Mouse (Mus musculus) CH12.LX (cell line): Measurements from ENCODE around the gene Pate2. TPM values are rescaled to one million over a fixed set of nuclear protein-coding genes. Genes with fewer than 3 reads are reported as not detected.

ENCODE experiments used
- DNase-seq: peaks from one replicate; pipeline ENCODE4 v3.0.0-alpha.2; 2013; ENCODE audit errors: extremely low read depth
- H3K27ac ChIP-seq: 2 replicates; pipeline ENCODE4 v1.5.1; 2012; ENCODE audit warnings: low read depth, mild to moderate bottlenecking, control low read depth, moderate library complexity; ENCODE audit not compliant: insufficient read depth
- H3K27me3 ChIP-seq: replicated peaks from 2 replicates; pipeline ENCODE3; 2012; ENCODE audit warnings: inconsistent platforms
- H3K36me3 ChIP-seq, 2 experiments: replicated peaks in 1 of 2; 2 replicates each; pipeline versions ENCODE3 to v1.6.1; 2012; ENCODE audit warnings: inconsistent platforms in 1 of 2, low read length in 1 of 2, mild to moderate bottlenecking in 1 of 2, mixed read lengths in 1 of 2, moderate library complexity in 1 of 2; ENCODE audit not compliant: control insufficient read depth in 1 of 2, insufficient read depth in 1 of 2
- H3K4me1 ChIP-seq, 2 experiments: 2 replicates each; pipeline ENCODE4 v1.6.1; 2012; ENCODE audit warnings: inconsistent platforms in 1 of 2, moderate library complexity in 1 of 2; ENCODE audit not compliant: insufficient read depth in 2 of 2, control insufficient read depth in 1 of 2
- H3K4me2 ChIP-seq: 2 replicates; pipeline ENCODE4 v1.6.1; 2012; ENCODE audit warnings: low read depth, mild to moderate bottlenecking, control low read depth; ENCODE audit not compliant: poor library complexity, insufficient read depth, severe bottlenecking
- H3K4me3 ChIP-seq, 3 experiments: fragments of 150-350 bp in 1 of 3; sonication (generic) in 1 of 3; replicated peaks in 1 of 3; 2 replicates each; pipeline versions ENCODE3 to v1.5.1; 2011 to 2012; ENCODE audit warnings: low read depth in 2 of 3, low read length in 2 of 3, mild to moderate bottlenecking in 2 of 3, moderate library complexity in 2 of 3, control low read depth in 1 of 3, improper control_type of control experiment in 1 of 3, inconsistent platforms in 1 of 3, mixed read lengths in 1 of 3; ENCODE audit not compliant: poor library complexity in 1 of 3
- H3K79me2 ChIP-seq: replicated peaks from 2 replicates; pipeline ENCODE4 v1.6.1; 2012; ENCODE audit warnings: mild to moderate bottlenecking, moderate library complexity; ENCODE audit not compliant: control insufficient read depth, poor library complexity, insufficient read depth, severe bottlenecking; ENCODE audit errors: extremely low read depth
- H3K9ac ChIP-seq: 2 replicates; pipeline ENCODE4 v1.6.1; 2012; ENCODE audit warnings: low read depth, mild to moderate bottlenecking, control low read depth, moderate library complexity; ENCODE audit not compliant: insufficient read depth
- H3K9me3 ChIP-seq: replicated peaks from 2 replicates; pipeline ENCODE3; 2012; ENCODE audit warnings: low read length, inconsistent platforms, mixed read lengths
- BHLHE40 ChIP-seq: IDR thresholded peaks from 2 replicates; pipeline ENCODE4 v1.6.1; 2011; ENCODE audit warnings: mild to moderate bottlenecking, low read depth, low read length, improper control_type of control experiment
- CHD1 ChIP-seq: IDR thresholded peaks from 2 replicates; pipeline ENCODE4 v1.6.1; 2012; ENCODE audit warnings: low read depth, low read length, improper control_type of control experiment, inconsistent platforms
- CHD2 ChIP-seq: IDR thresholded peaks from 2 replicates; pipeline ENCODE4 v1.6.1; 2011; ENCODE audit warnings: low read length, improper control_type of control experiment
- CTCF ChIP-seq, 2 experiments: IDR thresholded peaks in 1 of 2; conservative IDR thresholded peaks in 1 of 2; 2 replicates each; pipeline ENCODE4 v1.5.1; 2011 to 2012; ENCODE audit warnings: low read depth in 2 of 2, low read length in 2 of 2, improper control_type of control experiment in 1 of 2, inconsistent platforms in 1 of 2, mild to moderate bottlenecking in 1 of 2, moderate library complexity in 1 of 2
- ELF1 ChIP-seq: IDR thresholded peaks from 2 replicates; pipeline ENCODE4 v1.6.1; 2014; ENCODE audit warnings: low read depth, mild to moderate bottlenecking, inconsistent platforms, low read length, improper control_type of control experiment
- EP300 ChIP-seq: IDR thresholded peaks from 2 replicates; pipeline ENCODE4 v1.6.1; 2011; ENCODE audit warnings: low read length, improper control_type of control experiment
- ETS1 ChIP-seq: conservative IDR thresholded peaks from 2 replicates; pipeline ENCODE4 v1.6.1; 2012; ENCODE audit warnings: low read depth, mild to moderate bottlenecking, inconsistent platforms, low read length, improper control_type of control experiment, moderate library complexity
- GABPA ChIP-seq: IDR thresholded peaks from 2 replicates; pipeline ENCODE4 v1.6.1; 2012; ENCODE audit warnings: low read depth, low read length, improper control_type of control experiment, inconsistent platforms; ENCODE audit not compliant: insufficient replicate concordance
- HCFC1 ChIP-seq: IDR thresholded peaks from 2 replicates; pipeline ENCODE4 v1.6.1; 2012; ENCODE audit warnings: low read depth, mild to moderate bottlenecking, inconsistent platforms, low read length, improper control_type of control experiment
- IRF4 ChIP-seq: IDR thresholded peaks from 2 replicates; pipeline ENCODE4 v1.6.1; 2014; ENCODE audit warnings: low read depth, mild to moderate bottlenecking, inconsistent platforms, low read length, improper control_type of control experiment
- JUN ChIP-seq: IDR thresholded peaks from 2 replicates; pipeline ENCODE4 v1.6.1; 2011; ENCODE audit warnings: low read depth, mild to moderate bottlenecking, low read length, improper control_type of control experiment, moderate library complexity; ENCODE audit not compliant: insufficient read depth
- JUND ChIP-seq: conservative IDR thresholded peaks from 2 replicates; pipeline ENCODE4 v1.6.1; 2011; ENCODE audit warnings: low read depth, low read length, improper control_type of control experiment
- KAT2A ChIP-seq: IDR thresholded peaks from 2 replicates; pipeline ENCODE4 v1.6.1; 2012; ENCODE audit warnings: low read length, improper control_type of control experiment, inconsistent platforms; ENCODE audit not compliant: insufficient replicate concordance
- MAFK ChIP-seq: IDR thresholded peaks from 2 replicates; pipeline ENCODE4 v1.6.1; 2011; ENCODE audit warnings: low read length, improper control_type of control experiment; ENCODE audit not compliant: insufficient replicate concordance
- MAZ ChIP-seq: IDR thresholded peaks from 2 replicates; pipeline ENCODE4 v1.6.1; 2012; ENCODE audit warnings: low read depth, mild to moderate bottlenecking, inconsistent platforms, low read length, improper control_type of control experiment, moderate library complexity
- MXI1 ChIP-seq: IDR thresholded peaks from 2 replicates; pipeline ENCODE4 v1.6.1; 2011; ENCODE audit warnings: mild to moderate bottlenecking, low read depth, low read length, improper control_type of control experiment
- NELFE ChIP-seq: IDR thresholded peaks from 2 replicates; pipeline ENCODE4 v1.6.1; 2011; ENCODE audit warnings: low read depth, low read length, improper control_type of control experiment
- NRF1 ChIP-seq: IDR thresholded peaks from 2 replicates; pipeline ENCODE4 v1.6.1; 2014; ENCODE audit warnings: low read depth, mild to moderate bottlenecking, inconsistent platforms, low read length, improper control_type of control experiment, moderate library complexity
- POLR2A ChIP-seq: IDR thresholded peaks from 2 replicates; pipeline ENCODE4 v1.6.1; 2011; ENCODE audit warnings: low read depth, mild to moderate bottlenecking, improper control_type of control experiment, low read length
- POLR2AphosphoS2 ChIP-seq: IDR thresholded peaks from 2 replicates; pipeline ENCODE4 v1.6.1; 2011; ENCODE audit warnings: low read depth, low read length, improper control_type of control experiment
- RAD21 ChIP-seq: IDR thresholded peaks from 2 replicates; pipeline ENCODE4 v1.6.1; 2011; ENCODE audit warnings: low read depth, mild to moderate bottlenecking, low read length, improper control_type of control experiment, moderate library complexity
- RCOR1 ChIP-seq: conservative IDR thresholded peaks from 2 replicates; pipeline ENCODE4 v1.6.1; 2012; ENCODE audit warnings: low read depth, mild to moderate bottlenecking, inconsistent platforms, low read length, improper control_type of control experiment
- SIN3A ChIP-seq: IDR thresholded peaks from 2 replicates; pipeline ENCODE4 v1.6.1; 2012; ENCODE audit warnings: low read length, improper control_type of control experiment, inconsistent platforms
- SMC3 ChIP-seq: IDR thresholded peaks from 2 replicates; pipeline ENCODE4 v1.6.1; 2011; ENCODE audit warnings: low read depth, low read length, improper control_type of control experiment
- TBP ChIP-seq: conservative IDR thresholded peaks from 2 replicates; pipeline ENCODE4 v1.6.1; 2011; ENCODE audit warnings: low read depth, low read length, improper control_type of control experiment
- UBTF ChIP-seq: IDR thresholded peaks from 2 replicates; pipeline ENCODE4 v1.6.1; 2012; ENCODE audit warnings: low read depth, mild to moderate bottlenecking, inconsistent platforms, low read length, improper control_type of control experiment, moderate library complexity
- USF2 ChIP-seq: conservative IDR thresholded peaks from 2 replicates; pipeline ENCODE4 v1.6.1; 2011; ENCODE audit warnings: low read depth, low read length, improper control_type of control experiment
- ZC3H11A ChIP-seq: IDR thresholded peaks from 2 replicates; pipeline ENCODE4 v1.6.1; 2012; ENCODE audit warnings: low read depth, mild to moderate bottlenecking, inconsistent platforms, low read length, improper control_type of control experiment
- ZKSCAN1 ChIP-seq: IDR thresholded peaks from 2 replicates; pipeline ENCODE4 v1.6.1; 2012; ENCODE audit warnings: low read depth, inconsistent platforms, low read length, improper control_type of control experiment, borderline replicate concordance
- ZMIZ1 ChIP-seq: IDR thresholded peaks from 2 replicates; pipeline ENCODE4 v1.6.1; 2012; ENCODE audit warnings: low read depth, mild to moderate bottlenecking, inconsistent platforms, low read length, improper control_type of control experiment
- ZNF384 ChIP-seq: IDR thresholded peaks from 2 replicates; pipeline ENCODE4 v1.6.1; 2012; ENCODE audit warnings: low read depth, low read length, improper control_type of control experiment, inconsistent platforms
- dilution Hi-C: fragments of 300-500 bp; cut with MboI; formaldehyde crosslinking; loops from 2 replicates; pipeline ENCODE4 v1.14.3; 2020; ENCODE audit warnings: low sequenced_read_pairs; ENCODE audit not compliant: extremely low pct_unique_long_range_greater_than_20kb, extremely low pct_ligation_motif_present
- in situ Hi-C: fragments of 300-500 bp; cut with MboI; formaldehyde crosslinking; loops from 3 replicates; pipeline ENCODE4 v1.14.3; 2019; ENCODE audit warnings: low sequenced_read_pairs, low pct_ligation_motif_present, low pct_unique_long_range_greater_than_20kb, mixed read lengths
- polyA plus RNA-seq: library from polyadenylated mRNA; unstranded; fragments of >175 nt; gene quantifications from 2 replicates; pipeline ENCODE4 v1.2.1, GENCODE M21; 2012; ENCODE audit warnings: low read depth; ENCODE audit not compliant: insufficient read length
- total RNA-seq, 2 experiments: library from RNA; depleted of rRNA; stranded (reverse); fragments of 300-350 nt in 1 of 2; fragments of >200 nt in 1 of 2; gene quantifications; 2 replicates each; pipeline ENCODE4 v1.2.3; 2012 to 2014

The Pate2 gene
- total and polyA plus RNA-seq, 3 experiments: 0.24 to 1.0 (median 0.41) TPM

DNA sequence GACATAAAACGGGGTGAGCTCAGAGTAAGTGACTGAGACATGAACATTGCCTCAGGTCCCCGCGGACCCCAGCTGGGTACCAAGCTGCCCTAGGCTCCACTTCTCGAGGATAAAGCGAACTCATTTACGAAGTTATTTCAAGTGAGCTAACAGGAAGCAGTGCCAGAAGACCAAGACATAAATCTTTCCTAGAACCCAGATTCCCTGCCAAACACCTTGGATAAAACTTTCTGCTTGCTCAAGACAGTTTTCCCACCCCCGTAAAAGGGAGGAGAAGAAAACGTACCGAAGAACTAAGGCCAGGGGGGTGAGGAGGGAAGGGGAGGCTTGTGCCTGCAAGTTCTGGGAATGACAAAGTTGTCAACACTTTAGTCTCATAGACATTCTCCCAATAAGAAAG lies 36.8 kb upstream of the Pate2 start:
- DNase-seq: no peak
- Histone ChIP-seq H3K36me3 (no peaks in the 10 kb centered on the region), H3K27me3 (no peaks in the 10 kb centered on the region), H3K27ac (no peak overlapping the region), H3K9ac (no peak overlapping the region), H3K4me3 (no peak overlapping the region), H3K4me1 (peaks cover 6 to 20% of the 10 kb centered on the region in 2 experiments; a peak in 3 of 4 replicates), H3K4me2 (no peak overlapping the region), H3K9me3 (no peaks in the 10 kb centered on the region), H3K79me2 (no peaks in the 10 kb centered on the region)
- dilution Hi-C loops: loop anchor here (25.0 kb wide), 1 partner anchor 246 kb away; no protein-coding TSS in a partner anchor
- in situ Hi-C loops: loop anchor here (5.0 to 25.0 kb wide), 2 partner anchors 251 to 496 kb away; no protein-coding TSS in a partner anchor
- TF ChIP-seq IRF4 (no peak), ETS1 (no peak), CHD2 (no peak), RAD21 (no peak), ELF1 (no peak), JUN (no peak), MAFK (no peak), MAZ (no peak), POLR2A (no peak), HCFC1 (no peak), ZMIZ1 (no peak), ZKSCAN1 (no peak), GABPA (no peak), CTCF (conservative IDR thresholded peaks at IDR 0.05 in 1 of 2, IDR thresholded peaks at IDR 0.05 in 1 of 2; ENCODE audit: low read depth in 2 of 2, low read length in 2 of 2) (no peak)

DNA sequence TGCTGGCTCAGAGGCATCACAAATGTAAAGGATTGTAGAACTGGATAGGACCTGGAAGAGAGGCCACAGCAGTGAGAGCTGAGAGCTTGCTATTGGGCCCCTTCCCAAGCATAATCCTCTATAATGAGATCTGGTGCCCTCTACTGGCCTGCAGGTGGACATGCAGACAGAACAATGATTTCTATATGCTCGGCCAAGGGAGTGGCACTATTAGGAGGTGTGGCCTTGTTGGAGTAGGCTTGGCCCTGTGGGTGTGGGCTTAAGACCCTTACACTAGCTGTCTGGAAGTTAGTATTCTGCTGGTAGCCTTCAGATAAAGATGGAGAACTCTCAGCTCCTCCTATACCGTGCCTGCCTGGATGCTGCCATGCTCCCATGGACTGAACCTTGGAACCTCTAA lies 35.0 kb upstream of the Pate2 start:
- Histone ChIP-seq H3K27me3 (no peaks in the 10 kb centered on the region), H3K4me3 (no peak overlapping the region), H3K9ac (no peak overlapping the region), H3K9me3 (no peaks in the 10 kb centered on the region), H3K27ac (no peak overlapping the region), H3K4me1 (peaks cover 6 to 32% of the 10 kb centered on the region in 2 experiments; a peak in 3 of 4 replicates), H3K36me3 (no peaks in the 10 kb centered on the region), H3K79me2 (no peaks in the 10 kb centered on the region), H3K4me2 (no peak overlapping the region)
- peak; percentile 65 for DNase-seq
- in situ Hi-C loops (loop anchor here (25.0 kb wide), 1 partner anchor 498 kb away; no protein-coding TSS in a partner anchor), dilution Hi-C loops (loop anchor here (25.0 kb wide), 1 partner anchor 248 kb away; no protein-coding TSS in a partner anchor)
- peak; percentile 56 to 85 for TF ChIP-seq CTCF (conservative IDR thresholded peaks at IDR 0.05 in 1 of 2, IDR thresholded peaks at IDR 0.05 in 1 of 2; ENCODE audit: low read depth in 2 of 2, low read length in 2 of 2)
- no peak for TF ChIP-seq ZMIZ1
- peak; percentile 85 for TF ChIP-seq SMC3
- no peak for TF ChIP-seq EP300
- no peak for TF ChIP-seq ETS1
- no peak for TF ChIP-seq BHLHE40
- no peak for TF ChIP-seq MXI1
- no peak for TF ChIP-seq POLR2A
- TF ChIP-seq NELFE: no peak
- TF ChIP-seq HCFC1: no peak
- no peak for TF ChIP-seq KAT2A
- no peak for TF ChIP-seq UBTF
- TF ChIP-seq NRF1: no peak
- TF ChIP-seq JUND: no peak
- TF ChIP-seq MAFK: no peak
- no peak for TF ChIP-seq RCOR1
- no peak for TF ChIP-seq GABPA
- no peak for TF ChIP-seq ELF1
- no peak for TF ChIP-seq CHD1
- TF ChIP-seq JUN: no peak
- TF ChIP-seq RAD21: peak; percentile 84
- peak; percentile 22 for TF ChIP-seq ZC3H11A
- TF ChIP-seq USF2: no peak
- no peak for TF ChIP-seq TBP
- TF ChIP-seq ZNF384: no peak
- TF ChIP-seq SIN3A: no peak
- TF ChIP-seq IRF4: no peak
- no peak for TF ChIP-seq POLR2AphosphoS2
